Mouse (Mus musculus) thymus, adult 2 months (tissue): Measurements from ENCODE around the gene Gm6993.

Experiments
- CTCF ChIP-seq: fragments of 200-500 bp; IDR thresholded peaks from 2 replicates; pipeline ENCODE4 v1.5.1; 2012; ENCODE audit warnings: mild to moderate bottlenecking, control low read depth, low read length, moderate library complexity, borderline replicate concordance; ENCODE audit not compliant: control insufficient read depth, poor library complexity, insufficient read depth; ENCODE audit errors: extremely low read depth
- POLR2A ChIP-seq: fragments of 200-500 bp; IDR thresholded peaks from 2 replicates; pipeline ENCODE4 v1.6.1; 2012; ENCODE audit warnings: mild to moderate bottlenecking, low read length, control low read depth, moderate library complexity; ENCODE audit not compliant: control insufficient read depth, poor library complexity, insufficient read depth; ENCODE audit errors: extremely low read depth

DNA sequence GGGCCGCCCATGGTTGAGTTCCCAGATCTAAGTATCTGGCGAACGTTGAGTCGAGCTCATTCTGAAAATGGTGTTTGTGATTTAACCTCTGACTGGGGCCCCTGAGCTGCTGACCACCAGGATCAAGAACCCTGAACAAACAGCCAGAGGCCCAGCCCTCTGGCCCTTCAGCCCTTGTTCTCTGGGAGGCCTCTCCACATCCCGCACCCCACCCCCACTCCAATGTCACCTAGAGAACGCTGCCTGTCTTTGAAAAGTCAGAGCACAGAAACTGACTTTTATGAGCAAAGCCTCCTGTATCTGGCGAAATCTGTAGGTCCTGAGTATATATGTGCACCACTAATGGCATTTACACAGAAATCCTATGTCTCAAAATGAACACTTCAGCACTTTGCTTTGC is 11.7 kb upstream of the Gm6993 start:
- no peak for TF ChIP-seq CTCF
- no peak for TF ChIP-seq POLR2A
